Mouse (Mus musculus): ENCODE measurements around the gene Cyp17a1. TPM values are rescaled to one million over a fixed set of nuclear protein-coding genes. Genes with fewer than 3 reads are reported as not detected.

Cyp17a1 gene
- polyA plus RNA-seq, 1 experiment from 2014 or later = not detected

GRCm38 (mm10) chr19:46641420-46642085 is 31.4 kb downstream of the Cyp17a1 start:
- 30% methylated on average over 19 of the region's 19 CpGs for WGBS
- no peak for TF ChIP-seq CTCF (IDR thresholded peaks at IDR 0.05; ENCODE audit: low read depth)
- H3K9me3 ChIP-seq (replicated peaks; ENCODE audit: low read length) = no peaks in the 10 kb centered on the region
- H3K4me1 ChIP-seq (replicated peaks; ENCODE audit: insufficient read depth, low read length) = peaks cover 58% of the 10 kb centered on the region
- peak overlapping the region; percentile 8; the same call in 1 of the 2 replicates for H3K4me2 ChIP-seq (ENCODE audit: low read length)
- H3K4me3 ChIP-seq (replicated peaks; ENCODE audit: low read depth, low read length) = no peak overlapping the region
- peak overlapping the region; percentile 43 for H3K9ac ChIP-seq (ENCODE audit: low read depth, low read length)
- H3K27me3 ChIP-seq (ENCODE audit: insufficient read depth, low read length) = no peaks in the 10 kb centered on the region
- DNase-seq (ENCODE audit: low spot score) = peak; percentile 85
- peaks cover 4% of the 10 kb centered on the region; the same call in 1 of the 2 replicates for H3K36me3 ChIP-seq (ENCODE audit: insufficient read depth, low read length)
- ATAC-seq (replicated peaks; ENCODE audit: low FRiP score, low read depth) = 0 out of 2 replicates have a peak, but pooled peaks have one; percentile 23
- H3K27ac ChIP-seq = peak overlapping the region; percentile 88

- TF ChIP-seq CTCF (IDR thresholded peaks at IDR 0.05; ENCODE audit: low read depth) = no peak
- H3K4me1 ChIP-seq (replicated peaks; ENCODE audit: insufficient read depth, low read length) = peaks cover 51% of the 10 kb centered on the region
- H3K4me3 ChIP-seq (replicated peaks; ENCODE audit: low read depth, low read length) = no peak overlapping the region
- ATAC-seq (replicated peaks; ENCODE audit: low FRiP score, low read depth) = no peak
- H3K27me3 ChIP-seq (ENCODE audit: insufficient read depth, low read length) = no peaks in the 10 kb centered on the region
- H3K27ac ChIP-seq = peak overlapping the region; percentile 88; the same call in 1 of the 2 replicates
- WGBS = 81% methylated on average over 8 of the region's 8 CpGs
- no peak overlapping the region for H3K4me2 ChIP-seq (ENCODE audit: low read length)
- peak overlapping the region; percentile 40; the same call in 1 of the 2 replicates for H3K9ac ChIP-seq (ENCODE audit: low read depth, low read length)
- H3K36me3 ChIP-seq (ENCODE audit: insufficient read depth, low read length) = peaks cover 4% of the 10 kb centered on the region; the same call in 1 of the 2 replicates
- DNase-seq (ENCODE audit: low spot score) = no peak
- H3K9me3 ChIP-seq (replicated peaks; ENCODE audit: low read length) = no peaks in the 10 kb centered on the region
Observed at GRCm38 (mm10) chr19:46640780-46641179, 32.2 kb downstream of the Cyp17a1 start.

GRCm38 (mm10) chr19:46639496-46639895 is 33.5 kb downstream of the Cyp17a1 start:
- TF ChIP-seq CTCF (IDR thresholded peaks at IDR 0.05; ENCODE audit: low read depth) = no peak
- no peak overlapping the region for H3K4me3 ChIP-seq (replicated peaks; ENCODE audit: low read depth, low read length)
- H3K27ac ChIP-seq = peak overlapping the region; percentile 76
- no peak for ATAC-seq (replicated peaks; ENCODE audit: low FRiP score, low read depth)
- H3K9me3 ChIP-seq (replicated peaks; ENCODE audit: low read length) = no peaks in the 10 kb centered on the region
- peaks cover 4% of the 10 kb centered on the region; the same call in 1 of the 2 replicates for H3K36me3 ChIP-seq (ENCODE audit: insufficient read depth, low read length)
- no peak for DNase-seq (ENCODE audit: low spot score)
- H3K9ac ChIP-seq (ENCODE audit: low read depth, low read length) = no peak overlapping the region
- no peak overlapping the region for H3K4me2 ChIP-seq (ENCODE audit: low read length)
- 74% methylated on average over 14 of the region's 14 CpGs for WGBS
- H3K4me1 ChIP-seq (replicated peaks; ENCODE audit: insufficient read depth, low read length) = peaks cover 40% of the 10 kb centered on the region
- H3K27me3 ChIP-seq (ENCODE audit: insufficient read depth, low read length) = no peaks in the 10 kb centered on the region

- Histone ChIP-seq H3K27me3 (ENCODE audit: insufficient read depth, low read length) (no peaks in the 10 kb centered on the region), H3K9ac (ENCODE audit: low read depth, low read length) (no peak overlapping the region), H3K4me2 (ENCODE audit: low read length) (no peak overlapping the region), H3K4me3 (replicated peaks; ENCODE audit: low read depth, low read length) (no peak overlapping the region), H3K9me3 (replicated peaks; ENCODE audit: low read length) (no peaks in the 10 kb centered on the region), H3K27ac (peak overlapping the region; percentile 76), H3K4me1 (replicated peaks; ENCODE audit: insufficient read depth, low read length) (peaks cover 36% of the 10 kb centered on the region), H3K36me3 (ENCODE audit: insufficient read depth, low read length) (peaks cover 4% of the 10 kb centered on the region; the same call in 1 of the 2 replicates)
- no peak for TF ChIP-seq CTCF (IDR thresholded peaks at IDR 0.05; ENCODE audit: low read depth)
- DNase-seq (ENCODE audit: low spot score) = no peak
- ATAC-seq (replicated peaks; ENCODE audit: low FRiP score, low read depth) = no peak
Observed at GRCm38 (mm10) chr19:46639053-46639452, 33.9 kb downstream of the Cyp17a1 start.

GRCm38 (mm10) chr19:46637598-46637997 is 35.4 kb downstream of the Cyp17a1 start:
- no peak overlapping the region for H3K4me2 ChIP-seq (ENCODE audit: low read length)

GRCm38 (mm10) chr19:46635766-46636165 is 37.2 kb downstream of the Cyp17a1 start:
- DNase-seq (ENCODE audit: low spot score) (no peak), ATAC-seq (replicated peaks; ENCODE audit: low FRiP score, low read depth) (no peak)
- Histone ChIP-seq H3K9ac (ENCODE audit: low read depth, low read length) (no peak overlapping the region), H3K4me2 (ENCODE audit: low read length) (no peak overlapping the region), H3K27ac (peak overlapping the region; percentile 54), H3K36me3 (ENCODE audit: insufficient read depth, low read length) (peaks cover 4% of the 10 kb centered on the region; the same call in 1 of the 2 replicates), H3K4me1 (replicated peaks; ENCODE audit: insufficient read depth, low read length) (peaks cover 7% of the 10 kb centered on the region), H3K4me3 (replicated peaks; ENCODE audit: low read depth, low read length) (no peak overlapping the region), H3K27me3 (ENCODE audit: insufficient read depth, low read length) (no peaks in the 10 kb centered on the region), H3K9me3 (replicated peaks; ENCODE audit: low read length) (no peaks in the 10 kb centered on the region)
- no peak for TF ChIP-seq CTCF (IDR thresholded peaks at IDR 0.05; ENCODE audit: low read depth)
- WGBS = 62% methylated on average over 9 of the region's 9 CpGs

More at GRCm38 (mm10) chr19:46637598-46637997, 35.4 kb downstream of the Cyp17a1 start:
- H3K4me3 ChIP-seq (replicated peaks; ENCODE audit: low read depth, low read length) = no peak overlapping the region
- 45% methylated on average over 6 of the region's 6 CpGs for WGBS
- no peak overlapping the region for H3K27ac ChIP-seq
- H3K4me1 ChIP-seq (replicated peaks; ENCODE audit: insufficient read depth, low read length) = peaks cover 23% of the 10 kb centered on the region
- no peaks in the 10 kb centered on the region for H3K9me3 ChIP-seq (replicated peaks; ENCODE audit: low read length)
- H3K36me3 ChIP-seq (ENCODE audit: insufficient read depth, low read length) = peaks cover 4% of the 10 kb centered on the region; the same call in 1 of the 2 replicates
- TF ChIP-seq CTCF (IDR thresholded peaks at IDR 0.05; ENCODE audit: low read depth) = no peak
- ATAC-seq (replicated peaks; ENCODE audit: low FRiP score, low read depth) (no peak), DNase-seq (ENCODE audit: low spot score) (no peak)
- no peak overlapping the region for H3K9ac ChIP-seq (ENCODE audit: low read depth, low read length)
- no peaks in the 10 kb centered on the region for H3K27me3 ChIP-seq (ENCODE audit: insufficient read depth, low read length)

All from kidney, postnatal 0 days (tissue).